Mouse (Mus musculus) hindbrain, embryonic 14.5 days (tissue): ENCODE results near the gene Arhgap15. TPM values are rescaled to one million over a fixed set of nuclear protein-coding genes. Genes with fewer than 3 reads are reported as not detected.

Source experiments
- ATAC-seq: fragments of 200-750 bp; cut with Nextera tagmentation; 2 replicates; pipeline ENCODE4 v1.8.0; 2017; ENCODE audit warnings: moderate number of reproducible peaks, mild to moderate bottlenecking, moderate TSS enrichment, moderate library complexity; ENCODE audit not compliant: low FRiP score
- DNase-seq: peaks from one replicate; pipeline ENCODE4 v3.0.0-alpha.2; 2015; ENCODE audit warnings: low spot score
- H3K27ac ChIP-seq: fragments of 300-500 bp; sonication (generic); 2 replicates; pipeline ENCODE4 v1.5.1; 2014; ENCODE audit warnings: mild to moderate bottlenecking, moderate library complexity
- H3K27me3 ChIP-seq: fragments of 300-500 bp; sonication (generic); 2 replicates; pipeline ENCODE4 v1.6.1; 2014; ENCODE audit warnings: mild to moderate bottlenecking, low read length, mixed read lengths; ENCODE audit not compliant: control insufficient read depth, insufficient read depth
- H3K36me3 ChIP-seq: fragments of 300-500 bp; sonication (generic); replicated peaks from 2 replicates; pipeline ENCODE4 v1.6.1; 2014; ENCODE audit not compliant: control insufficient read depth, insufficient read depth
- H3K4me1 ChIP-seq: fragments of 300-500 bp; sonication (generic); replicated peaks from 2 replicates; pipeline ENCODE4 v1.6.1; 2014; ENCODE audit warnings: antibody characterized with exemption, low read length, mixed read lengths; ENCODE audit not compliant: control insufficient read depth, insufficient read depth
- H3K4me2 ChIP-seq: fragments of 300-500 bp; sonication (generic); replicated peaks from 2 replicates; pipeline ENCODE4 v1.6.1; 2014; ENCODE audit warnings: mild to moderate bottlenecking, moderate library complexity
- H3K4me3 ChIP-seq: fragments of 300-500 bp; sonication (generic); replicated peaks from 2 replicates; pipeline ENCODE4 v1.5.1; 2014; ENCODE audit warnings: mild to moderate bottlenecking, low read length
- H3K9ac ChIP-seq: fragments of 300-500 bp; sonication (generic); 2 replicates; pipeline ENCODE4 v1.6.1; 2014
- H3K9me3 ChIP-seq: fragments of 300-500 bp; sonication (generic); 2 replicates; pipeline ENCODE4 v1.6.1; 2016; ENCODE audit warnings: low read length; ENCODE audit not compliant: control insufficient read depth
- WGBS: fragments of 180-500 bp; shearing (Covaris S2); extraction: QIAGEN DNeasy Blood & Tissue Kit; methylation state at CpG from one replicate; pipeline ENCODE4 v1.1.7; 2014; 5-methylcytosine and 5-hydroxymethylcytosine counted together
- polyA plus RNA-seq: library from polyadenylated mRNA; unstranded; fragments of >200 nt; fragmentation: Nextera tagmentation; extraction: Ambion mirVana; gene quantifications from 2 replicates; pipeline ENCODE4 v1.2.1, GENCODE M21; 2014

Arhgap15 gene
- polyA plus RNA-seq, 1 experiment from 2014 or later = 3.1 TPM

DNA sequence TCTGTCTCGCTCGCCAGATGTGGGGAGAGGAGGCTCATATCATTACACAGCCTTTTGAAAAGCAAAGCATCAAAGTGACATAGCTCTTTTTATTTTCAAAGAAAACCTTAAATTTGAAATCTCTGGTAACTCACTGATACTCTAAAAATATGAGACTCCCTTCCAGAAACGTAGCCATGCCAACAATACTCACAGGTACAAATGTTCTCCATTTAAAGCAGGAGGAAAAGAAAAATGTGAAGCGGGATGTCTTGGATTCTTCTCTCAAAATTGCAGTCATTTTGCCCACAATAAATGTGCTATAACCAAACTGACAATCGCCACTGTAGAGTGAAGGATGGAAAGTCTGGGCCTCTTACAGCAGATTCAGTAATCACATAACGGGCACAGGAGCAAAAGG, 635.9 kb downstream of the Arhgap15 start:
- H3K9ac ChIP-seq = no peak overlapping the region
- no peaks in the 10 kb centered on the region for H3K9me3 ChIP-seq
- ATAC-seq (no peak), DNase-seq (no peak)
- H3K4me1 ChIP-seq = no peaks in the 10 kb centered on the region
- no peak overlapping the region for H3K4me3 ChIP-seq
- no peaks in the 10 kb centered on the region for H3K36me3 ChIP-seq
- H3K27me3 ChIP-seq = no peaks in the 10 kb centered on the region
- no peak overlapping the region for H3K27ac ChIP-seq
- no peak overlapping the region for H3K4me2 ChIP-seq
- WGBS = 95% methylated on average over 6 of the region's 6 CpGs

DNA sequence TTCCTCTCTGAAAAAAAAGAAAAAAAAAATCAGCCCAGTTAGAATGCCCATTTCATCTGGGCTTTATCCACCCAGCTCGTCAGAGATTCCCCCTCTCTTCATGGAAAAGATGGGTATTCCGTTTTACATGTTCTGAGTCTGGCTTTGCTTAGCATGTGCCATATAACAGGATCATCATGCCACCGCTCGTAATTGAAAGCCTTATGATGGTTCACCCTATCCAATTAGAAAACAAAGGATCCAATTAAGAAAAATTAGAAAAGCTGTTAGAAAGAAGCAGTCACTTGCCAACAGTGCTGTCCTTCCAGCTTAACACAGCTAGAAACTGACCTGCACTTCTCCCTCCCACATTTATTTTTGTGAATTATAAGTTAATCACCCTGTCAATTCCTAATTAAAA, 640.9 kb downstream of the Arhgap15 start:
- H3K4me1 ChIP-seq = no peaks in the 10 kb centered on the region
- 78% methylated on average over 4 of the region's 4 CpGs for WGBS
- no peak overlapping the region for H3K9ac ChIP-seq
- no peak for DNase-seq
- no peak overlapping the region for H3K4me2 ChIP-seq
- H3K27ac ChIP-seq = no peak overlapping the region
- H3K36me3 ChIP-seq = no peaks in the 10 kb centered on the region
- H3K27me3 ChIP-seq = no peaks in the 10 kb centered on the region
- H3K9me3 ChIP-seq = no peaks in the 10 kb centered on the region
- ATAC-seq = no peak
- no peak overlapping the region for H3K4me3 ChIP-seq

DNA sequence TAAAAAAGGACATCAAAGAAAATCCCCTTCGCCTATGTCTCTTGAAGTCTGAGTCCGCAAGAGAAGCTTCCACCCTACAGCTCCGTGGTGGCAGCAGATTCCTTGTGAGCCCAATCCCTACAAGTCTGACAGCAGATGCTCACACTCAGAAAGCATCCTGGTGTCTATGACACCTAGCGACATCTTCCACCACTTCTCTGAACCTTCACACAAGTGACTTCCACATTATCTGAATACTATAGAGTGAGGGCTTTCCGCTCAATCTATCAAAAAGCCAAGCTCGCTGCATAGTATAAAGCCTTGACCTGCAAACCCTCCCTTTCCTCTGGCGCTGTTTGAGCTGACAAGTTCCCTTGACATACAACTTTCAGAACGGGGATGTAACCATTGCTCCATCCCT, 645.2 kb downstream of the Arhgap15 start:
- Histone ChIP-seq H3K9ac (no peak overlapping the region), H3K36me3 (no peaks in the 10 kb centered on the region), H3K9me3 (no peaks in the 10 kb centered on the region), H3K4me1 (no peaks in the 10 kb centered on the region), H3K27ac (no peak overlapping the region), H3K4me2 (no peak overlapping the region), H3K4me3 (no peak overlapping the region), H3K27me3 (no peaks in the 10 kb centered on the region)
- WGBS = 83% methylated on average over 8 of the region's 8 CpGs
- no peak for ATAC-seq
- no peak for DNase-seq

DNA sequence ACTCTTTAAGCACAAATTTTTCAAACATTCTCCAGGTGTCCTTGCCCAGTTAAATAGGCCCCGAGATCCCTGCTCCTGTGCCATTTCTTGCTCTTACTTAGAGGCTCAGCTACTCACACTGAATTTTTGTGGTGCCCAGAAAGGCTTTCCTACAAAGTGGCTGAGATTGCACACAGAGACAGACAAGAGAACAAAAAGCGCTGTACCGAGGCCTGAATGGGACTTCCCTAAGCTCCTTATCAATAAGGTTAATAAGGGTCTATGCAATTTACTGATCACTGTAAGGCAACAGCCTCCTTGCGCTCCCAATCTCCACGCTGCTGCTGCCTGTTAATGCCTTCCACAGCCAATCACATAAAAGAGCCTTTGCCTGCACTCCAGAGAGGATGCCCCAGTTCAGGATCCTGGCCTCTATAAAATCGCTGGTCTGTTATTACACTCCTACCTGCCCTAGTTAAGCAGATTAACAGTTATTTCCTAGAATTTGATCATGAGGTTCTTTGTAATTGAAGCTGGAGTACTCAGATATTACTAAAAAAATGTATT, 646.4 kb downstream of the Arhgap15 start:
- H3K4me2 ChIP-seq = no peak overlapping the region
- no peak overlapping the region for H3K9ac ChIP-seq
- H3K36me3 ChIP-seq = no peaks in the 10 kb centered on the region
- no peaks in the 10 kb centered on the region for H3K27me3 ChIP-seq
- no peaks in the 10 kb centered on the region for H3K9me3 ChIP-seq
- H3K4me1 ChIP-seq = no peaks in the 10 kb centered on the region
- peak; percentile 33 for DNase-seq
- 33% methylated on average over 6 of the region's 6 CpGs for WGBS
- H3K27ac ChIP-seq = no peak overlapping the region
- ATAC-seq = no peak
- H3K4me3 ChIP-seq = no peak overlapping the region

DNA sequence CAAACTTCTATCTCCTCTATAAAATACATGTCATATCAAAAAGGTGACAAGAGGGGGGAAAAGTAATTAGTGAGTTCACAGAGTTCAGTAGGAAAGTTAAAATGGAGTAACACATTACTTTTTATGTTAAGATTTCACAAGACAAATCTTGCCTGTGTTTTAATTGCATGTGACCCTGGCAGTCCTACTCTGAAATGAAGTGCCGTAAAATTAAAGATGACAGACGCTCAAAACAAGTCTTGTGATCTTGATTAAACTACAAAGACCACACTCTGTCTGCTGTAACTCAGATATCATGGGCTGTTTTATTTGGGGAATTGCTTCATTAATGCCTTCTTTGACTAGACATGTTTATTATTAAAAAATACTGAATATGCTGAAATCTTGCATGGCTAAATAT, 647.0 kb downstream of the Arhgap15 start:
- Histone ChIP-seq H3K9ac (no peak overlapping the region), H3K27me3 (no peaks in the 10 kb centered on the region), H3K4me1 (no peaks in the 10 kb centered on the region), H3K4me2 (no peak overlapping the region), H3K4me3 (no peak overlapping the region), H3K27ac (no peak overlapping the region), H3K9me3 (no peaks in the 10 kb centered on the region), H3K36me3 (no peaks in the 10 kb centered on the region)
- ATAC-seq (no peak), DNase-seq (no peak)
- 70% methylated on average over 2 of the region's 2 CpGs for WGBS

DNA sequence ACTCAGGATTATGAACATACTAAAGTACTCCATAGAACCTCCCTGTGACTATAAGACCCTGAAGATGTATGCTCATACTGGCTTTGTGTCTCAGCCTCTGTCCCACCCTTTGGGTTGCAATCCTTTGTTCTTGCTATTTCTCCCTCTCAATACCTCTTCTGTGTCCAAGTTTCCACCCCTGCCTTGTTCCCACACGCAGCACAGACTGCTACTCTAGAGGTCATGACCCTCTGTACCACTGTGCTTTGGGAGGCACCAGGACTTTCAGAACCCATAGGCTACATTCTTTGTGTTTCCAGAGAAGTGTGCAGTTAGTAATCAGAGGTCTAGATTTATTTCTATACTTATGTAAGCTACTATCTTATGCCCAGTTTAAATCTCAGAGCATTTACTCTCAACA, 648.6 kb downstream of the Arhgap15 start:
- H3K27me3 ChIP-seq = no peaks in the 10 kb centered on the region
- 10% methylated on average over 1 of the region's 1 CpGs for WGBS
- no peaks in the 10 kb centered on the region for H3K9me3 ChIP-seq
- ATAC-seq (no peak), DNase-seq (no peak)
- H3K4me1 ChIP-seq = no peaks in the 10 kb centered on the region
- H3K9ac ChIP-seq = no peak overlapping the region
- no peak overlapping the region for H3K4me3 ChIP-seq
- H3K27ac ChIP-seq = no peak overlapping the region
- no peak overlapping the region for H3K4me2 ChIP-seq
- no peaks in the 10 kb centered on the region for H3K36me3 ChIP-seq

DNA sequence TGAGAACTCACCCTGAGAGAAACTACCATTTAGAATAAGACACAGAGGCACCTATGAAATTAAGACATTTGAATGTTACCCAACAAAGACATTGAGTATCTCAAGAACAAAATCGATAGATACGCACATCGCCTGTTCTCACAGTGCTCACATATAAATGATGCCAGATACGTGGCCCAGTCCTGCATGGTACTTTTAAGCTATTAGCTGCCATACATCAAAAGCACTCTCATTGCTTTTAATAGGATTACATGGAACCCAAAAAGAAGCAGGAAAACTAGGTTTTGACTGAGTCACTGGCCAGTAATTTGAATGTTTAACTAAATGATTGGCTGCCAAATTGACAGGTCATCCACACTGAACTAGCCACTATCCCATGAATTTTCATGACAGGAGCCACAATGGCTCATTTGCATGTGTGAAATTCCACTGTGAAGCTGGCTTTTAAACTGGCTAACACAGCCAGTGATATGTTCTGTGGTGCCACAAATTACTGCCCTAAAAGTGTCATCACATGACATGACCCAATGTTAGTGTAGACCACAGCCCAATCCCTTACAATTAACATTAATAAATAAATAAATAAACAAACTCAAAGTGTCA, 649.2 kb downstream of the Arhgap15 start:
- H3K27me3 ChIP-seq = no peaks in the 10 kb centered on the region
- no peaks in the 10 kb centered on the region for H3K4me1 ChIP-seq
- H3K36me3 ChIP-seq = no peaks in the 10 kb centered on the region
- H3K9ac ChIP-seq = no peak overlapping the region
- 51% methylated on average over 4 of the region's 4 CpGs for WGBS
- H3K9me3 ChIP-seq = no peaks in the 10 kb centered on the region
- H3K4me3 ChIP-seq = no peak overlapping the region
- no peak for DNase-seq
- no peak overlapping the region for H3K27ac ChIP-seq
- H3K4me2 ChIP-seq = no peak overlapping the region
- no peak for ATAC-seq

DNA sequence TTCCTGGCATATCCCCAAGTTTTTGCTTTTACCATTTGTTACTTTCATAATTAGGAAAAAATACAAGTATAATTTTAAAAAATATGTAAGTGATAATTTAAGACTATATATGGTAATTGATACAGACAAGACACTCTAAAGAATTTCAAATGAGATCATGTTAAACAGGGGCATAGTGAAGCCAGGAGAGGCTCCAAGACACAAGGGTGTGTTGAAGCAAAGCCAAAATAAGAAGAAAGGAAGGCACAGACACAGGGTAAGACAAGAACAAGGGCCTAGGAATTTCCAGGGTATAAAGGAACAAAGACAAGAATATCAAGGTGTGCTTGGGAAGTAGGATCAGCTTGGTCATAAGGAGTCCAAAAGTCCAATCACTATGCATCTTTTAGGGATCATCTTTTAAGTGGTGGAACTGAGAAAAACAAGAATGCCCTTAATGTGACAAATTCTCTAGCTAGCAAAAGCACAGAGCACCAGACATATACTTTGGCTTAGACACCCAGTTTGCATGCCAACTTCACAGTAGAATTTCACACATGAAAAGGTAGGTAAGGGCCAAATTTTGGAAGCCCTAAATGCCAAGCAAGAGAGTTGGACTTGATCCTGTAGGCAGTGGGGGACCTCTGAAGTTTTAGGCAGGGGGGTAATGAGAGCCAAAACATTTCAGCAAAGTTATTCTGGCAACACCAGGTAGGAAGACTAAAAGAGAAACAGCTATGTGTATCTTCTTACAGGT, 650.7 kb downstream of the Arhgap15 start:
- no peak overlapping the region for H3K4me3 ChIP-seq
- H3K27me3 ChIP-seq = no peaks in the 10 kb centered on the region
- H3K4me1 ChIP-seq = no peaks in the 10 kb centered on the region
- no peaks in the 10 kb centered on the region for H3K9me3 ChIP-seq
- no peak overlapping the region for H3K9ac ChIP-seq
- ATAC-seq = no peak
- DNase-seq = no peak
- H3K27ac ChIP-seq = no peak overlapping the region
- no peaks in the 10 kb centered on the region for H3K36me3 ChIP-seq
- H3K4me2 ChIP-seq = no peak overlapping the region

DNA sequence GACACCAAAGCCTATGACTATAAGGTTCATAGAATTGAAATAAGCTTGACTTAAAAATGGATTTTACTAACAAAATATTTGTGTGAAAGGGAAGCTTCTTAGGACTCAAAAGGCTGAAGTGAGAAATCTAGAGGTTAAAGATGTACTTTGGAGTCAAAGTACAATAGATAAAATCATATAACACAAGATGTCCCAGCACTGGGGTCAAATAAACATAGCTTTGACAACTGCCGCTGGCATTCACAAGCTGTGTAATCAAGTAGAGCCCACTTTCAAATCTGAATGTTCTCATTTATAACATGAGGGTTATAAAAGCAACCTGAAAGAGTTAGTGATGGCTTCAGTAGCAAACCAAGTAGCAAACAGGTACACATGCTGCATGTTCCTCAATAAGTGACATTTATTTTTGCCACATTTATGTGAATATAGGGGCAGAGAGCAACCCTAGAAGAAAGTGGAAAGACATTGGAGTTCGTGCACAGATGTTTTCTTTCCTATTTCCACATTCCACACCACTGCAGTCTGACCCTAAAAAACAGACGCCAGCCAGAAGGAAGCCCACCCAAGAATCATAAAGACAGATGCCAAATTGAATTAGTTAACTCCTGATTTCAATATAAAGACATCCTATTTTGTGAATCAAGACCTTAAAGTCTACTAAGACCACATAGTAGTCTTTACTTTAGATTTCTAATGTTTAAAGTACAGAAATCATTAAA, 653.2 kb downstream of the Arhgap15 start:
- Histone ChIP-seq H3K9ac (no peak overlapping the region), H3K9me3 (peaks cover 12% of the 10 kb centered on the region), H3K27me3 (no peaks in the 10 kb centered on the region), H3K4me3 (no peak overlapping the region), H3K4me2 (no peak overlapping the region), H3K36me3 (no peaks in the 10 kb centered on the region), H3K27ac (no peak overlapping the region), H3K4me1 (no peaks in the 10 kb centered on the region)
- WGBS = 81% methylated on average over 3 of the region's 3 CpGs
- no peak for ATAC-seq
- no peak for DNase-seq
